Mouse (Mus musculus) spleen, adult 18-20 months (tissue): ENCODE measurements around the gene Akap5.

Source experiments
- DNase-seq, 2 experiments: peaks; one replicate each; pipeline ENCODE4 v3.0.0; 2022; ENCODE audit warnings: mixed read lengths in 2 of 2

Akap5 gene

GRCm38 (mm10) chr12:76369206-76369977 lies 44.7 kb downstream of the Akap5 start, which contains the start of gene Zbtb25:
Zbtb25 (minus strand) TSS chr12:76369602.
- DNase-seq = peak; percentile 69 to 77

GRCm38 (mm10) chr12:76369978-76370830 lies 45.5 kb downstream of the Akap5 start, which contains the start of gene Zbtb1:
Zbtb1 (plus strand) TSS chr12:76370266.
- peak; percentile 82 to 83 for DNase-seq

GRCm38 (mm10) chr12:76370831-76371571 lies 46.3 kb downstream of the Akap5 start:
- DNase-seq = peak; percentile 71 to 77

GRCm38 (mm10) chr12:76372046-76372445 lies 47.4 kb downstream of the Akap5 start:
- DNase-seq = no peak

- no peak for DNase-seq
Measured at GRCm38 (mm10) chr12:76372881-76373818, 48.5 kb downstream of the Akap5 start.

GRCm38 (mm10) chr12:76373991-76374390 lies 49.3 kb downstream of the Akap5 start:
- DNase-seq = no peak

- no peak for DNase-seq
Measured at GRCm38 (mm10) chr12:76374911-76375310, 50.2 kb downstream of the Akap5 start.

- DNase-seq = no peak
Measured at GRCm38 (mm10) chr12:76375506-76375905, 50.8 kb downstream of the Akap5 start.

- DNase-seq = peak in 1 of 2 experiments; percentile 42
Measured at GRCm38 (mm10) chr12:76376649-76377048, 52.0 kb downstream of the Akap5 start.

- no peak for DNase-seq
Measured at GRCm38 (mm10) chr12:76377059-76377458, 52.4 kb downstream of the Akap5 start.

GRCm38 (mm10) chr12:76377726-76378125 lies 53.0 kb downstream of the Akap5 start:
- DNase-seq = no peak

- DNase-seq = no peak
Measured at GRCm38 (mm10) chr12:76378556-76378955, 53.9 kb downstream of the Akap5 start.

- DNase-seq = no peak
Measured at GRCm38 (mm10) chr12:76380151-76380550, 55.5 kb downstream of the Akap5 start.
